Comparison of ENCODE assay signal across 9 mouse cellular contexts in genomic region chr6:72415181-72415580, GRCm38 (mm10). TPM values are rescaled to one million over a fixed set of nuclear protein-coding genes. Genes with fewer than 3 reads are reported as not detected.
DNase-seq lines count a peak whose midpoint lies in the region; ATAC-seq and TF ChIP-seq lines count a peak whose summit lies in the region.
"Had no signal": no experiment of that assay in that cellular context is flagged by ENCODE, and none has a peak within 500 bp of the region (broad histone marks: within the 10 kb centered on the region; RNA-seq: fewer than 3 reads in every experiment).

No protein-coding gene starts in this region.

- peak overlapping the region; percentile 93 for H3K4me3 ChIP-seq in heart, embryonic 12.5 days
- H3K4me3 ChIP-seq in G1E (ENCODE audit: low read depth, low read length), result peak overlapping the region; percentile 90
- peak overlapping the region; percentile 79; the same call in 1 of the 2 replicates for H3K4me3 ChIP-seq in hindbrain, embryonic 11.5 days (ENCODE audit: low read depth, low read length)
- peak overlapping the region; percentile 90; the same call in 1 of the 2 replicates for H3K4me3 ChIP-seq in macrophage (ENCODE audit: inconsistent target)

- no peak for TF ChIP-seq CTCF in G1E (IDR thresholded peaks at IDR 0.05; ENCODE audit: low read depth, low read length)

- peak overlapping the region; percentile 85 for H3K4me2 ChIP-seq in heart, embryonic 12.5 days
- H3K4me2 ChIP-seq in hindbrain, embryonic 11.5 days (replicated peaks; ENCODE audit: low read depth, low read length), result peak overlapping the region; percentile 86; the same call in 1 of the 2 replicates

- no peak for ATAC-seq in heart, embryonic 12.5 days (ENCODE audit: insufficient number of reproducible peaks, low FRiP score)
- no peak for ATAC-seq in G1E (ENCODE audit: extremely low read depth, insufficient number of reproducible peaks, low FRiP score, poor library complexity, severe bottlenecking)
- no peak for ATAC-seq in hindbrain, embryonic 11.5 days (ENCODE audit: low FRiP score)

- intact Hi-C loops in left cerebral cortex, postnatal 36 days (cut with DNase I), result no loop called here

- DNase-seq in heart, adult 9 months (ENCODE audit: low spot score in 2 of 2), result no peak
- no peak for DNase-seq in G1E (ENCODE audit: low spot score)
- no peak for DNase-seq in hindbrain, embryonic 11.5 days (ENCODE audit: low spot score)
- DNase-seq in spleen, postnatal 10 days (ENCODE audit: low spot score in 2 of 2), result no peak
- no peak for DNase-seq in left cerebral cortex, postnatal 36 days (ENCODE audit: low spot score in 2 of 2)
- DNase-seq in layer of hippocampus, postnatal 14 days (ENCODE audit: low spot score in 2 of 2), result no peak
- DNase-seq: thymus, postnatal 25 days had no signal

- H3K36me3 ChIP-seq in heart, embryonic 12.5 days, result peaks cover 31% of the 10 kb centered on the region
- H3K36me3 ChIP-seq in G1E (replicated peaks) (peaks cover 47% of the 10 kb centered on the region), macrophage (ENCODE audit: inconsistent target) (peaks cover 20% of the 10 kb centered on the region; the same call in 1 of the 2 replicates)
- no peaks in the 10 kb centered on the region; the same call in 1 of the 2 replicates for H3K36me3 ChIP-seq in hindbrain, embryonic 11.5 days (ENCODE audit: control insufficient read depth, insufficient read depth, low read length)

- no peak overlapping the region for H3K27ac ChIP-seq in heart, embryonic 12.5 days (ENCODE audit: poor library complexity, severe bottlenecking)
- H3K27ac ChIP-seq in hindbrain, embryonic 11.5 days (ENCODE audit: low read depth, low read length), result no peak overlapping the region
- no peak overlapping the region for H3K27ac ChIP-seq in macrophage

- H3K4me1 ChIP-seq in heart, embryonic 12.5 days (replicated peaks), result peaks cover 19% of the 10 kb centered on the region
- H3K4me1 ChIP-seq in G1E (ENCODE audit: insufficient read depth, low read depth, low read length), result peaks cover 40% of the 10 kb centered on the region
- 0 out of 2 replicates have a peak, but pooled peaks cover 2% of the 10 kb centered on the region for H3K4me1 ChIP-seq in hindbrain, embryonic 11.5 days (replicated peaks; ENCODE audit: control insufficient read depth, insufficient read depth, low read length)

- no peaks in the 10 kb centered on the region for H3K9me3 ChIP-seq in heart, embryonic 12.5 days (replicated peaks)
- no peaks in the 10 kb centered on the region for H3K9me3 ChIP-seq in G1E (replicated peaks)
- H3K9me3 ChIP-seq in hindbrain, embryonic 11.5 days (ENCODE audit: control insufficient read depth, low read length), result no peaks in the 10 kb centered on the region

- peaks cover 11% of the 10 kb centered on the region; the same call in 1 of the 2 replicates for H3K79me2 ChIP-seq in macrophage (ENCODE audit: inconsistent target)

- peak overlapping the region; percentile 93; the same call in 1 of the 2 replicates for H3K9ac ChIP-seq in heart, embryonic 12.5 days
- H3K9ac ChIP-seq in hindbrain, embryonic 11.5 days (ENCODE audit: low read depth, low read length), result no peak overlapping the region

- 81% methylated on average over 5 of the region's 5 CpGs for WGBS in heart, embryonic 12.5 days
- 86% methylated on average over 5 of the region's 5 CpGs for WGBS in hindbrain, embryonic 11.5 days
- 79% methylated on average over 5 of the region's 5 CpGs for WGBS in macrophage (ENCODE audit: missing documents)

- H3K27me3 ChIP-seq in heart, embryonic 12.5 days (replicated peaks), result no peaks in the 10 kb centered on the region
- peaks cover 5% of the 10 kb centered on the region; the same call in 1 of the 2 replicates for H3K27me3 ChIP-seq in G1E (ENCODE audit: insufficient read depth, low read length)
- no peaks in the 10 kb centered on the region for H3K27me3 ChIP-seq in hindbrain, embryonic 11.5 days (ENCODE audit: control insufficient read depth, insufficient read depth, low read length)

RNA-seq across cellular contexts. Expression of gene Ggcx, which starts 1.1 kb away (rescaled TPM):
- 33.8 and 38.7 TPM in 2 replicates for polyA plus RNA-seq in heart, embryonic 12.5 days (2016; fragmentation: Nextera tagmentation; extraction: Ambion mirVana)
- total RNA-seq in G1E (2014; fragmentation: Nextera tagmentation) (25.9 and 27.8 TPM in 2 replicates), G1E (2017) (9.2 and 12.4 TPM in 2 replicates)
- polyA plus RNA-seq in G1E (2012) (6.5 and 6.7 TPM in 2 replicates), macrophage (2018) (7.0 to 9.8 TPM (median 7.8 TPM) in 3 replicates)
- 12.9 and 13.1 TPM in 2 replicates for polyA plus RNA-seq in hindbrain, embryonic 11.5 days (2014; fragmentation: Nextera tagmentation; extraction: Ambion mirVana)
- 10 to 100 TPM in 21 of 26 experiments, 1 to 10 TPM in 5; 5.1 to 62.6 (median 26.9) TPM for total RNA-seq in macrophage (2018; cell fraction: chromatin; rRNA removed)
- total RNA-seq in macrophage (2018; cell fraction: cytosol; rRNA removed), result 10 to 100 TPM in 4 of 26 experiments, 1 to 10 TPM in 22; 4.2 to 12.9 (median 7.6) TPM
- total RNA-seq in macrophage (2018; cell fraction: nucleus; rRNA removed), result 10 to 100 TPM in 21 of 26 experiments, 1 to 10 TPM in 5; 7.0 to 39.7 (median 20.7) TPM
- total RNA-seq in left cerebral cortex, postnatal 36 days (2021), result 10 to 100 TPM; 21.7 to 27.0 TPM
- total RNA-seq in layer of hippocampus, postnatal 14 days (2021), result 10 to 100 TPM; 21.0 to 22.1 TPM

RNA-seq across cellular contexts. Expression of gene Mat2a, which starts 24.2 kb away (rescaled TPM):
- polyA plus RNA-seq in heart, embryonic 12.5 days (2016; fragmentation: Nextera tagmentation; extraction: Ambion mirVana), result 313 and 317 TPM in 2 replicates
- 355 and 414 TPM in 2 replicates for total RNA-seq in G1E (2014; fragmentation: Nextera tagmentation)
- total RNA-seq in G1E (2017), result 275 and 294 TPM in 2 replicates
- polyA plus RNA-seq in G1E (2012), result 24.9 and 34.2 TPM in 2 replicates
- 409 and 478 TPM in 2 replicates for polyA plus RNA-seq in hindbrain, embryonic 11.5 days (2014; fragmentation: Nextera tagmentation; extraction: Ambion mirVana)
- total RNA-seq in macrophage (2018; cell fraction: chromatin; rRNA removed), result 100 to 1,000 TPM in 23 of 26 experiments, 10 to 100 TPM in 3; 80.9 to 247 (median 175) TPM
- 100 to 1,000 TPM in 15 of 26 experiments, 10 to 100 TPM in 11; 76.7 to 136 (median 102) TPM for total RNA-seq in macrophage (2018; cell fraction: cytosol; rRNA removed)
- total RNA-seq in macrophage (2018; cell fraction: nucleus; rRNA removed), result 100 to 1,000 TPM; 126 to 581 (median 189) TPM
- 97.5 to 182 TPM (median 98.5 TPM) in 3 replicates for polyA plus RNA-seq in macrophage (2018)
- total RNA-seq in left cerebral cortex, postnatal 36 days (2021), result 100 to 1,000 TPM; 164 to 176 TPM
- total RNA-seq in layer of hippocampus, postnatal 14 days (2021), result 100 to 1,000 TPM; 176 to 196 TPM

RNA-seq across cellular contexts. Expression of gene Vamp8, which starts 24.7 kb away (rescaled TPM):
- 111 and 112 TPM in 2 replicates for polyA plus RNA-seq in heart, embryonic 12.5 days (2016; fragmentation: Nextera tagmentation; extraction: Ambion mirVana)
- total RNA-seq in G1E (2014; fragmentation: Nextera tagmentation) (58.1 and 72.6 TPM in 2 replicates), G1E (2017) (516 and 572 TPM in 2 replicates)
- polyA plus RNA-seq in G1E (2012) (147 and 261 TPM in 2 replicates), macrophage (2018) (344 to 401 TPM (median 347 TPM) in 3 replicates)
- 35.2 and 37.9 TPM in 2 replicates for polyA plus RNA-seq in hindbrain, embryonic 11.5 days (2014; fragmentation: Nextera tagmentation; extraction: Ambion mirVana)
- total RNA-seq in macrophage (2018; cell fraction: chromatin; rRNA removed), result 100 to 1,000 TPM in 10 of 26 experiments, 10 to 100 TPM in 16; 16.9 to 163 (median 75.1) TPM
- total RNA-seq in macrophage (2018; cell fraction: cytosol; rRNA removed), result 100 to 1,000 TPM; 200 to 428 (median 318) TPM
- 100 to 1,000 TPM in 14 of 26 experiments, 10 to 100 TPM in 12; 43.4 to 251 (median 145) TPM for total RNA-seq in macrophage (2018; cell fraction: nucleus; rRNA removed)
- 10 to 100 TPM; 12.6 to 13.8 TPM for total RNA-seq in left cerebral cortex, postnatal 36 days (2021)
- 10 to 100 TPM; 11.4 to 15.3 TPM for total RNA-seq in layer of hippocampus, postnatal 14 days (2021)

RNA-seq across cellular contexts. Expression of gene Vamp5, which starts 34.9 kb away (rescaled TPM):
- 48.3 and 52.1 TPM in 2 replicates for polyA plus RNA-seq in heart, embryonic 12.5 days (2016; fragmentation: Nextera tagmentation; extraction: Ambion mirVana)
- total RNA-seq in G1E (2014; fragmentation: Nextera tagmentation) (187 and 244 TPM in 2 replicates), G1E (2017) (163 and 182 TPM in 2 replicates)
- polyA plus RNA-seq in G1E (2012) (133 and 183 TPM in 2 replicates), macrophage (2018) (4.9 to 8.1 TPM (median 6.9 TPM) in 3 replicates)
- 13.4 and 13.7 TPM in 2 replicates for polyA plus RNA-seq in hindbrain, embryonic 11.5 days (2014; fragmentation: Nextera tagmentation; extraction: Ambion mirVana)
- 10 to 100 TPM in 3 of 26 experiments, 1 to 10 TPM in 18, under 1 TPM in 5; 0.29 to 16.4 (median 4.4) TPM for total RNA-seq in macrophage (2018; cell fraction: chromatin; rRNA removed)
- 10 to 100 TPM in 16 of 26 experiments, 1 to 10 TPM in 10; 6.1 to 16.4 (median 11.1) TPM for total RNA-seq in macrophage (2018; cell fraction: cytosol; rRNA removed)
- total RNA-seq in macrophage (2018; cell fraction: nucleus; rRNA removed), result 10 to 100 TPM in 2 of 26 experiments, 1 to 10 TPM in 23, under 1 TPM in 1; 0.91 to 10.4 (median 5.2) TPM
- total RNA-seq in left cerebral cortex, postnatal 36 days (2021), result 1 to 10 TPM; 4.0 to 4.3 TPM
- total RNA-seq in layer of hippocampus, postnatal 14 days (2021), result 1 to 10 TPM; 3.7 to 4.2 TPM

RNA-seq across cellular contexts. Expression of gene Rnf181, which starts 48.4 kb away (rescaled TPM):
- 90.0 and 92.9 TPM in 2 replicates for polyA plus RNA-seq in heart, embryonic 12.5 days (2016; fragmentation: Nextera tagmentation; extraction: Ambion mirVana)
- total RNA-seq in G1E (2014; fragmentation: Nextera tagmentation) (238 and 244 TPM in 2 replicates), G1E (2017) (153 and 179 TPM in 2 replicates)
- polyA plus RNA-seq in G1E (2012) (120 and 165 TPM in 2 replicates), macrophage (2018) (78.5 to 103 TPM (median 89.0 TPM) in 3 replicates)
- 106 and 111 TPM in 2 replicates for polyA plus RNA-seq in hindbrain, embryonic 11.5 days (2014; fragmentation: Nextera tagmentation; extraction: Ambion mirVana)
- 10 to 100 TPM; 35.6 to 81.0 (median 59.1) TPM for total RNA-seq in macrophage (2018; cell fraction: chromatin; rRNA removed)
- total RNA-seq in macrophage (2018; cell fraction: cytosol; rRNA removed), result 100 to 1,000 TPM in 12 of 26 experiments, 10 to 100 TPM in 14; 72.2 to 112 (median 99.2) TPM
- 100 to 1,000 TPM in 1 of 26 experiments, 10 to 100 TPM in 25; 46.7 to 111 (median 71.2) TPM for total RNA-seq in macrophage (2018; cell fraction: nucleus; rRNA removed)
- total RNA-seq in left cerebral cortex, postnatal 36 days (2021), result 10 to 100 TPM; 71.6 to 76.2 TPM
- 10 to 100 TPM; 78.0 to 85.6 TPM for total RNA-seq in layer of hippocampus, postnatal 14 days (2021)
